ENCODE assay signal across 11 mouse cellular contexts in the genomic region with DNA sequence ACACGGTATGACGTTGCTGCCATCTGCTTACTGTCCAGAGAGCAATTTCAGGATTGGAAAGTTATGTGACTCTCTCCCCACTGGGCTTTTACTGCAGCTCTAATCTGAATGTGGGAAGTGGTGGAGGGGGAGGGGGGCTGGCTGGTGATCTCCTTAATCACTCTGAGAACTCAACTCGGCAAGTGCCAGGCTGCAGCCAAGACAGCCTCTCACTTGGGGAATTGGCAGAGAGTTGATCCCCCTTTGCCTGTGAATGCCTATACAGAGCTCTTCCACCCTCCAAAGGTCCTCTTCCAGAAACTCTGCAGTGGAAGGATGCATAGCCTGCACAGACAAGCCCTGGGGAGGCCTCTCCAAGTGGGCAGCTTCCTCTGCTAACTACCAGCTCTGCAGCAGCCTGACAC.
DNase-seq lines count a peak whose midpoint lies in the region; ATAC-seq lines count a peak whose summit lies in the region.
"Had no signal": no experiment of that assay in that cellular context is flagged by ENCODE, and none has a peak within 500 bp of the region (broad histone marks: within the 10 kb centered on the region; RNA-seq: fewer than 3 reads in every experiment).

No protein-coding gene starts in this region.

- WGBS in hindbrain, embryonic 15.5 days, result 62% methylated on average over 3 of the region's 3 CpGs
- 69% methylated on average over 3 of the region's 3 CpGs for WGBS in hindbrain, embryonic 12.5 days
- WGBS in heart, embryonic 15.5 days, result 12% methylated on average over 3 of the region's 3 CpGs

- no peak overlapping the region for H3K9ac ChIP-seq in hindbrain, embryonic 15.5 days
- H3K9ac ChIP-seq in hindbrain, embryonic 12.5 days, result no peak overlapping the region
- H3K9ac ChIP-seq in heart, embryonic 15.5 days, result no peak overlapping the region

- H3K4me1 ChIP-seq in hindbrain, embryonic 15.5 days (replicated peaks), result 0 out of 2 replicates have a peak, but pooled peaks cover 3% of the 10 kb centered on the region
- no peaks in the 10 kb centered on the region for H3K4me1 ChIP-seq in hindbrain, embryonic 12.5 days
- H3K4me1 ChIP-seq in heart, embryonic 15.5 days (replicated peaks), result peaks cover 44% of the 10 kb centered on the region

- H3K27me3 ChIP-seq in hindbrain, embryonic 15.5 days, result no peaks in the 10 kb centered on the region
- H3K27me3 ChIP-seq in hindbrain, embryonic 12.5 days, result no peaks in the 10 kb centered on the region
- no peaks in the 10 kb centered on the region for H3K27me3 ChIP-seq in heart, embryonic 15.5 days

- no peaks in the 10 kb centered on the region for H3K9me3 ChIP-seq in hindbrain, embryonic 15.5 days
- H3K9me3 ChIP-seq in hindbrain, embryonic 12.5 days (replicated peaks), result no peaks in the 10 kb centered on the region
- H3K9me3 ChIP-seq in heart, embryonic 15.5 days (replicated peaks), result no peaks in the 10 kb centered on the region
- H3K9me3 ChIP-seq: G1E had no signal

- H3K4me2 ChIP-seq in hindbrain, embryonic 15.5 days, result no peak overlapping the region
- no peak overlapping the region for H3K4me2 ChIP-seq in hindbrain, embryonic 12.5 days (replicated peaks)
- no peak overlapping the region for H3K4me2 ChIP-seq in heart, embryonic 15.5 days

- ATAC-seq in hindbrain, embryonic 15.5 days (ENCODE audit: low FRiP score, low read depth), result peak; percentile 57; the same call in 1 of the 2 replicates
- no peak for ATAC-seq in hindbrain, embryonic 12.5 days (ENCODE audit: low FRiP score)
- peak; percentile 74 for ATAC-seq in heart, embryonic 15.5 days (replicated peaks; ENCODE audit: insufficient number of reproducible peaks, insufficient read depth, low FRiP score, low read depth)

- peak; percentile 53 for DNase-seq in MN1 (ENCODE audit: low spot score)
- peak; percentile 75 for DNase-seq in brain, adult 2 months (ENCODE audit: low read depth, low spot score)
- no peak for DNase-seq in kidney, adult 8-10 months
- DNase-seq in spleen, postnatal 36 days (ENCODE audit: low spot score in 2 of 2), result no peak
- DNase-seq in adrenal gland, adult 18-20 months (ENCODE audit: low spot score in 2 of 2), result no peak
- DNase-seq: adrenal gland, adult 2 months; liver had no signal

- H3K36me3 ChIP-seq in hindbrain, embryonic 15.5 days, result no peaks in the 10 kb centered on the region
- no peaks in the 10 kb centered on the region for H3K36me3 ChIP-seq in hindbrain, embryonic 12.5 days
- no peaks in the 10 kb centered on the region for H3K36me3 ChIP-seq in heart, embryonic 15.5 days
- H3K36me3 ChIP-seq: G1E had no signal

- no peak overlapping the region; the same call in 1 of the 2 replicates for H3K27ac ChIP-seq in hindbrain, embryonic 15.5 days (replicated peaks)
- no peak overlapping the region for H3K27ac ChIP-seq in hindbrain, embryonic 12.5 days
- peak overlapping the region; percentile 65 for H3K27ac ChIP-seq in heart, embryonic 15.5 days

- no peak overlapping the region for H3K4me3 ChIP-seq in hindbrain, embryonic 15.5 days
- no peak overlapping the region for H3K4me3 ChIP-seq in hindbrain, embryonic 12.5 days
- no peak overlapping the region for H3K4me3 ChIP-seq in heart, embryonic 15.5 days

Comparison
In these comparisons a context has a peak if more than half of its experiments do, and no peak if none do; other contexts are left out.
1. DNase-seq: peak in MN1 (single experiment) and brain, adult 2 months (single experiment); none in kidney, adult 8-10 months (0 of 2), spleen, postnatal 36 days (0 of 2) and adrenal gland, adult 18-20 months (0 of 2).